Mouse (Mus musculus) adrenal gland, adult 2 months (tissue): ENCODE measurements around the gene Pou2f1. TPM values are rescaled to one million over a fixed set of nuclear protein-coding genes. Genes with fewer than 3 reads are reported as not detected.

Experiments used
- DNase-seq: peaks from one replicate; pipeline ENCODE4 v3.0.0; 2021
- long read RNA-seq: library from polyadenylated mRNA; stranded (forward); transcript quantifications from one replicate; pipeline ENCODE4 v2.0.0, GENCODE M21; 2021
- polyA plus RNA-seq: library from polyadenylated mRNA; depleted of rRNA; stranded (reverse); fragments of >200 nt; gene quantifications from 2 replicates; pipeline ENCODE4 v1.2.3, GENCODE M21; 2012; rRNA removed
- total RNA-seq, 2 experiments: library from RNA; stranded (reverse); gene quantifications; 2 replicates each; pipeline ENCODE4 v1.2.3; 2021

Gene Pou2f1
- total RNA-seq (10 to 100 TPM; 13.1 to 14.0 TPM), polyA plus RNA-seq (15.5 and 22.9 TPM in 2 replicates)
- long read RNA-seq = 0 reads

- DNase-seq = peak; percentile 98
Observed at GRCm38 (mm10) chr1:166002520-166003155, at the start of gene Pou2f1. TSS of gene Pou2f1 (minus strand) at chr1:166002678.

- no peak for DNase-seq
Observed at GRCm38 (mm10) chr1:166049046-166049827, 46.8 kb upstream of the Pou2f1 start.

- peak; percentile 6 for DNase-seq
Observed at GRCm38 (mm10) chr1:166048230-166048911, 45.9 kb upstream of the Pou2f1 start.

GRCm38 (mm10) chr1:166047505-166048170, 45.2 kb upstream of the Pou2f1 start:
- peak; percentile 5 for DNase-seq

- no peak for DNase-seq
Observed at GRCm38 (mm10) chr1:166045894-166046197, 43.4 kb upstream of the Pou2f1 start.

- DNase-seq = no peak
Observed at GRCm38 (mm10) chr1:166045060-166045893, 42.8 kb upstream of the Pou2f1 start.

- DNase-seq = no peak
Observed at GRCm38 (mm10) chr1:166043451-166044149, 41.1 kb upstream of the Pou2f1 start.

- no peak for DNase-seq
Observed at GRCm38 (mm10) chr1:166041501-166041900, 39.0 kb upstream of the Pou2f1 start.

- DNase-seq = no peak
Observed at GRCm38 (mm10) chr1:166038731-166039332, 36.4 kb upstream of the Pou2f1 start.

- no peak for DNase-seq
Observed at GRCm38 (mm10) chr1:166035045-166035444, 32.6 kb upstream of the Pou2f1 start.

- no peak for DNase-seq
Observed at GRCm38 (mm10) chr1:166031673-166032547, 29.4 kb upstream of the Pou2f1 start.

- DNase-seq = no peak
Observed at GRCm38 (mm10) chr1:166023981-166024380, 21.5 kb upstream of the Pou2f1 start.

- DNase-seq = no peak
Observed at GRCm38 (mm10) chr1:166017203-166017602, 14.7 kb upstream of the Pou2f1 start.

- DNase-seq = no peak
Observed at GRCm38 (mm10) chr1:166016306-166016705, 13.8 kb upstream of the Pou2f1 start.

- no peak for DNase-seq
Observed at GRCm38 (mm10) chr1:166014530-166014929, 12.1 kb upstream of the Pou2f1 start.

GRCm38 (mm10) chr1:166010106-166010505, 7.6 kb upstream of the Pou2f1 start:
- DNase-seq = no peak

GRCm38 (mm10) chr1:166008634-166009350, 6.3 kb upstream of the Pou2f1 start:
- DNase-seq = no peak

- no peak for DNase-seq
Observed at GRCm38 (mm10) chr1:166007026-166007425, 4.5 kb upstream of the Pou2f1 start.
